Mouse (Mus musculus) thymus, postnatal 14 days (tissue): ENCODE measurements around the gene Eif4a2.
"Not testable (repeated sequence)": the region's sequence is repeated elsewhere in the genome, so short reads cannot be mapped to it uniquely, and the experiment has no call there.

Experiments used
- DNase-seq: peaks from one replicate; pipeline ENCODE4 v3.0.0; 2021

Gene Eif4a2

GRCm38 (mm10) chr16:23107231-23107942 lies at the start of gene Eif4a2:
Eif4a2 (plus strand) TSS chr16:23107444.
- DNase-seq, result peak; percentile 95

- DNase-seq, result not testable (repeated sequence)
These were observed 49.4 kb upstream of the Eif4a2 start, which contains the start of gene Kng1 for GRCm38 (mm10) chr16:23057668-23058447. Kng1 (plus strand) TSS chr16:23057865.

GRCm38 (mm10) chr16:23059630-23060029 lies 47.6 kb upstream of the Eif4a2 start:
- DNase-seq, result not testable (repeated sequence)

GRCm38 (mm10) chr16:23060781-23061325 lies 46.4 kb upstream of the Eif4a2 start:
- DNase-seq, result not testable (repeated sequence)

- not testable (repeated sequence) for DNase-seq
These were observed 29.7 kb upstream of the Eif4a2 start for GRCm38 (mm10) chr16:23077516-23077915.

GRCm38 (mm10) chr16:23087159-23087558 lies 20.1 kb upstream of the Eif4a2 start:
- DNase-seq, result not testable (repeated sequence)

- not testable (repeated sequence) for DNase-seq
These were observed 19.5 kb upstream of the Eif4a2 start for GRCm38 (mm10) chr16:23087712-23088111.

GRCm38 (mm10) chr16:23088491-23088890 lies 18.8 kb upstream of the Eif4a2 start:
- not testable (repeated sequence) for DNase-seq

- DNase-seq, result not testable (repeated sequence)
These were observed 15.9 kb upstream of the Eif4a2 start for GRCm38 (mm10) chr16:23091345-23091744.

GRCm38 (mm10) chr16:23093321-23093953 lies 13.8 kb upstream of the Eif4a2 start:
- no peak for DNase-seq

- no peak for DNase-seq
These were observed 13.1 kb upstream of the Eif4a2 start for GRCm38 (mm10) chr16:23094136-23094535.

GRCm38 (mm10) chr16:23095581-23095980 lies 11.7 kb upstream of the Eif4a2 start:
- not testable (repeated sequence) for DNase-seq

GRCm38 (mm10) chr16:23096886-23097285 lies 10.4 kb upstream of the Eif4a2 start:
- DNase-seq, result not testable (repeated sequence)

GRCm38 (mm10) chr16:23097290-23098104 lies 9.7 kb upstream of the Eif4a2 start:
- DNase-seq, result not testable (repeated sequence)

GRCm38 (mm10) chr16:23098105-23098452 lies 9.2 kb upstream of the Eif4a2 start:
- not testable (repeated sequence) for DNase-seq

GRCm38 (mm10) chr16:23099632-23100031 lies 7.6 kb upstream of the Eif4a2 start:
- DNase-seq, result no peak

GRCm38 (mm10) chr16:23100099-23100575 lies 7.1 kb upstream of the Eif4a2 start:
- DNase-seq, result peak; percentile 40

GRCm38 (mm10) chr16:23100613-23101012 lies 6.6 kb upstream of the Eif4a2 start:
- DNase-seq, result no peak

- DNase-seq, result peak; percentile 75
These were observed 4.8 kb upstream of the Eif4a2 start for GRCm38 (mm10) chr16:23102340-23103037.

- no peak for DNase-seq
These were observed 4.1 kb upstream of the Eif4a2 start for GRCm38 (mm10) chr16:23103038-23103745.

GRCm38 (mm10) chr16:23103841-23104240 lies 3.4 kb upstream of the Eif4a2 start:
- no peak for DNase-seq
